Mouse (Mus musculus) lung, embryonic 16.5 days (tissue): ENCODE data around the gene Ttl. TPM values are rescaled to one million over a fixed set of nuclear protein-coding genes. Genes with fewer than 3 reads are reported as not detected.

Experiments
- ATAC-seq: fragments of 200-750 bp; cut with Nextera tagmentation; 2 replicates; pipeline ENCODE4 v1.8.0; 2017; ENCODE audit warnings: low read depth, mild to moderate bottlenecking, moderate library complexity
- H3K27ac ChIP-seq: fragments of 300-500 bp; sonication (generic); 2 replicates; pipeline ENCODE4 v1.5.1; 2014; ENCODE audit warnings: mild to moderate bottlenecking, control low read depth, low read length
- H3K27me3 ChIP-seq: fragments of 300-500 bp; sonication (generic); 2 replicates; pipeline ENCODE4 v1.6.1; 2014; ENCODE audit warnings: low read depth, low read length, mixed read lengths; ENCODE audit not compliant: control insufficient read depth, insufficient read depth
- H3K36me3 ChIP-seq: fragments of 300-500 bp; sonication (generic); 2 replicates; pipeline ENCODE4 v1.6.1; 2014; ENCODE audit warnings: low read length; ENCODE audit not compliant: control insufficient read depth, insufficient read depth
- H3K4me1 ChIP-seq: fragments of 300-500 bp; sonication (generic); replicated peaks from 2 replicates; pipeline ENCODE4 v1.6.1; 2014; ENCODE audit warnings: low read length, mixed read lengths; ENCODE audit not compliant: control insufficient read depth, insufficient read depth
- H3K4me2 ChIP-seq: fragments of 300-500 bp; sonication (generic); 2 replicates; pipeline ENCODE4 v1.6.1; 2014; ENCODE audit warnings: low read depth, low read length, control low read depth
- H3K4me3 ChIP-seq: fragments of 300-500 bp; sonication (generic); 2 replicates; pipeline ENCODE4 v1.5.1; 2014; ENCODE audit warnings: mild to moderate bottlenecking, low read length, control low read depth
- H3K9ac ChIP-seq: fragments of 300-500 bp; sonication (generic); 2 replicates; pipeline ENCODE4 v1.6.1; 2014; ENCODE audit warnings: low read length, control low read depth
- H3K9me3 ChIP-seq: fragments of 300-500 bp; sonication (generic); 2 replicates; pipeline ENCODE4 v1.6.1; 2016; ENCODE audit warnings: low read length; ENCODE audit not compliant: control insufficient read depth
- WGBS: fragments of 180-500 bp; shearing (Covaris S2); extraction: QIAGEN DNeasy Blood & Tissue Kit; methylation state at CpG from one replicate; pipeline ENCODE4 v1.1.7; 2014; 5-methylcytosine and 5-hydroxymethylcytosine counted together
- polyA plus RNA-seq: library from polyadenylated mRNA; unstranded; fragments of >200 nt; fragmentation: Nextera tagmentation; extraction: Ambion mirVana; gene quantifications from 2 replicates; pipeline ENCODE4 v1.2.1, GENCODE M21; 2015

Ttl gene
- polyA plus RNA-seq, 1 experiment from 2014 or later = 11.8 TPM

DNA sequence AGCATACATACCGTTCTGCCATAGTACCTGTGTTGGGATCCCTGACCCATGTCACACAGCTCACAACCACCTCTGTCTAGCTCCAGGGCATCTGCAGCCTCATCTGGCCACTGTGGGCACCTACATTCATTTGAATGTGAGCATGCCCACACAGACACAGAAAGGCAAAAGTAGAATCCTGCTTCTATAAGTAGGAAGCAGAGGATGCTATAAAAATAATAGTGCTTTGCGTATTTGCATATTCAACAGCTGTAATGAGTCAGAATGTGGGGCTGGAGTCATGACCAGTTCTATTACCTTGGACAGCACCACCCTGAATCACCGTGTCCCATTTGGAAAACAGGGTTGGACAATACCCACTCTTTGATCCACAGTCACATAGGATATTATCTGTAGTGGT is 4.6 kb downstream of the Ttl start:
- H3K27me3 ChIP-seq = no peaks in the 10 kb centered on the region
- H3K27ac ChIP-seq = no peak overlapping the region
- no peaks in the 10 kb centered on the region for H3K36me3 ChIP-seq
- WGBS = 84% methylated on average over 3 of the region's 3 CpGs
- no peaks in the 10 kb centered on the region for H3K9me3 ChIP-seq
- no peak overlapping the region for H3K9ac ChIP-seq
- H3K4me1 ChIP-seq = peaks cover 14% of the 10 kb centered on the region
- H3K4me2 ChIP-seq = no peak overlapping the region
- ATAC-seq = no peak
- H3K4me3 ChIP-seq = no peak overlapping the region

DNA sequence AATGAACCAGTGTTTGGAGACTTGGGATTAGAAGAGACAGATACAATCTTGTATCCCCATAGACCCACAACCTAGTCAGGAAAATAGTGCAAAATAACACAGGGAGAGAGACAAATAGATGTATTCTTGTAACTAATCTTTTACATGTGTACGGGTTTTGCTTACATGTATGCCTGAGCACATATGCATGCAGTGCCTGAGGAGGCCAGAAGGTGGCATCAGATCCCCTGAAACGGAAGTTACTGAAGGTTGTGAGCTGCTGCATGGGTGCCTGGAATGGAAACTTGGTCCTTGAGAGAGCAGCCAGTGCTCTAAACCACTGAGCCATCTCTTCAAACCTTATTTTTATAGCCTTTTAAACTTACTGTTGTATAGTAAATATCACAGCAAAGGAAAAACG is 12.6 kb downstream of the Ttl start:
- Histone ChIP-seq H3K4me1 (no peaks in the 10 kb centered on the region), H3K27ac (no peak overlapping the region), H3K4me2 (no peak overlapping the region), H3K27me3 (no peaks in the 10 kb centered on the region), H3K9me3 (no peaks in the 10 kb centered on the region), H3K36me3 (peaks cover 17% of the 10 kb centered on the region), H3K9ac (no peak overlapping the region), H3K4me3 (no peak overlapping the region)
- ATAC-seq = no peak
- 81% methylated on average over 3 of the region's 3 CpGs for WGBS

DNA sequence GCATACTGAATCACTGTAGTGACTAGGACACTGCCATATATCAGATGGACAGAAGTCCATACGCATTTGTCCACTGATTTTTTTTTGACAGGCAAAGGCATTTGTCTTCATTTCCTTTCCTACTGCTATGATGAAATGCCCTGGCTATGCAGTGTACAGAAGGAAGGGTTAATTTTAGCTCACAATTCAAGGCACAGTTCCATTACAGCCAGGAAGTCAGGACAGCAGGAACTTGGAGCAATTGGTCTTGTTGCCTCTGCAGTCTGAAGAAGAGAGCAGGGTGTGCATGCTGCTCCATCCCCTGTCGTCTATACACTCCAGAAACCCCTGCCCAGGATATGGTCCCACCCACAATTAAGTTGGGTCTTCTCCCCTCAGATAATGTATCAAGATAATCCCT is 13.5 kb downstream of the Ttl start:
- Histone ChIP-seq H3K4me2 (no peak overlapping the region), H3K27me3 (no peaks in the 10 kb centered on the region), H3K27ac (peak overlapping the region; percentile 41; the same call in 1 of the 2 replicates), H3K9ac (no peak overlapping the region), H3K36me3 (peaks cover 17% of the 10 kb centered on the region), H3K4me3 (no peak overlapping the region), H3K9me3 (no peaks in the 10 kb centered on the region), H3K4me1 (no peaks in the 10 kb centered on the region)
- ATAC-seq = peak; percentile 67; the same call in 1 of the 2 replicates
- WGBS = 70% methylated on average over 2 of the region's 2 CpGs

DNA sequence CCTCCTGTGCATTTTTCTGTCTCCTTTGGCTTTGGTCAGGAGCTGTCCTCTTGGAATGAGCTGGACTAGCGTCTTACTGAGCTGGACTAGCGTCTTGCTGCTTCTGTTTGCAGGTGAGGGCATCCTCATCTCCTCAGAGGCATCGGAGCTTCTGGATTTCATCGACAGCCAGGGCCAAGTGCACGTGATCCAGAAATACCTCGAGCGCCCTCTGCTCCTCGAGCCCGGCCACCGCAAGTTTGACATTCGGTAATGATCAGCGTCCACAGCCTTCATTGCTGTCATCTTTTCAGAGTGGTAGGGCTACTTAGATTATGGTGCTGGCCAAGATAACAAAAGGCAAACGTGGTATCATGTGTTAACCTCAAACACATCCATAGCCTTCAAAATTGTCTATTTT is 15.4 kb downstream of the Ttl start:
- Histone ChIP-seq H3K27ac (no peak overlapping the region), H3K9ac (no peak overlapping the region), H3K36me3 (peaks cover 23% of the 10 kb centered on the region), H3K4me3 (no peak overlapping the region), H3K27me3 (no peaks in the 10 kb centered on the region), H3K9me3 (no peaks in the 10 kb centered on the region), H3K4me1 (no peaks in the 10 kb centered on the region), H3K4me2 (no peak overlapping the region)
- no peak for ATAC-seq
- WGBS = 62% methylated on average over 13 of the region's 13 CpGs

DNA sequence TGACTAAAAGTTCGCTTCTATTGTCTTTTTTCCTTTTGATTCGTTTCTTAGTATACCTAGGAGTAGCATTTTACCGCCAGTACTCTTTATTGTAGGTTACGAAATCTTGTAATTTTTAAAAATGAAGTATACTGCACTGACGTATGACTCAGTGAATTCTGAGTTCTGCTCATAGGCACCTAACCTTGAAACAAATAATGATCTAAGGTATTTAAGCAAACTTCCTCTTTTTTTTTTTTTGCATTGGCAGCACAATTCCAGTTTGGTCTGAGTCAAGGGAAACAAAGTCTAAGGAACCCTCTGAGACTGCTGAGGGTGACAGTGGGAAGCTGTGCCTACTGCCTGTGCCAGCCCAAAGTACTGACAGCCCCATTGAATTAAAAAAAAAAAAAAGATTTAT is 17.8 kb downstream of the Ttl start:
- WGBS = 91% methylated on average over 5 of the region's 5 CpGs
- no peak overlapping the region for H3K4me2 ChIP-seq
- H3K36me3 ChIP-seq = peaks cover 12% of the 10 kb centered on the region
- no peak for ATAC-seq
- H3K27me3 ChIP-seq = no peaks in the 10 kb centered on the region
- no peak overlapping the region for H3K27ac ChIP-seq
- no peaks in the 10 kb centered on the region for H3K4me1 ChIP-seq
- H3K9ac ChIP-seq = no peak overlapping the region
- H3K4me3 ChIP-seq = no peak overlapping the region
- no peaks in the 10 kb centered on the region for H3K9me3 ChIP-seq

DNA sequence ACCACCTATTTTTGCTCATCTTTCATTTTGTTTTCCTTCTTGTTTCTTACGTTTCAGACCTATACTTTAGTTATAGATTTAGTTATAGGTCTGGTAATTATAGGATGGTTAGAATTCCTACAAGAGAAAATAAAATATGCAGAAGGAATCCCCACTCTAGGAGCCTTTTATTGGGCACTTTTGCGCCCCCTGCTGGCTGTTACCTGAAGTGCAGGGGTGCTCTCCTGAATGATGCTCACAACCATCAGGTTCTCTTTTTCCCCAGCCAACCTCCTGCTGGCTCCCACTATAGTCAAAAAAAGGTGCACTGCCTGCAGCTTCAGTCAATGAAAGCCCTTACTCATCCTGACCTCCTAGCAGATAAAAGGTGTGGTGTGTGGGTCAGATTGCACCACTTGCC is 19.2 kb downstream of the Ttl start:
- no peak overlapping the region for H3K9ac ChIP-seq
- ATAC-seq = no peak
- no peak overlapping the region for H3K27ac ChIP-seq
- peaks cover 15% of the 10 kb centered on the region for H3K36me3 ChIP-seq
- no peaks in the 10 kb centered on the region for H3K9me3 ChIP-seq
- no peaks in the 10 kb centered on the region for H3K27me3 ChIP-seq
- no peak overlapping the region for H3K4me3 ChIP-seq
- WGBS = 43% methylated on average over 2 of the region's 2 CpGs
- H3K4me1 ChIP-seq = no peaks in the 10 kb centered on the region
- no peak overlapping the region for H3K4me2 ChIP-seq

DNA sequence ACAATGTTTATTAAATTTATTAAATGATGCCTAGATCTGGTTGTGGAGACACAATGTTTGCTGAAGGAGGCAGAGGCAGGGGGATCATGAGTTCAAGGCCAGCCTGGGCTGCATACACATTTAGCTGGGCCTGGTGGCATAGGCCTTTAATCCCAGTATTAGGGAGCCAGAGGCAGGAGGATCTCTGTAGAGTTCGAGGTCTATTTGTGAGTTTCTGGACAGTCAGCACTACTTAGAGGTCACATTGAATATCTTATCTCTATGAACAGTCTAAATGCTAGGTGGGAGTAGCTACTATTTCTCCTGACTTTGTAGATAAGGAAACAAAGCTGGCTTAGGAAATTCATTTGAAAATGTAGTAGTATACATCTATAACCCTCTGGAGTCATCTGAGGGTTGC is 21.8 kb downstream of the Ttl start:
- no peaks in the 10 kb centered on the region for H3K27me3 ChIP-seq
- H3K27ac ChIP-seq = no peak overlapping the region
- H3K36me3 ChIP-seq = peaks cover 12% of the 10 kb centered on the region
- H3K4me3 ChIP-seq = no peak overlapping the region
- H3K9me3 ChIP-seq = no peaks in the 10 kb centered on the region
- no peak for ATAC-seq
- H3K9ac ChIP-seq = no peak overlapping the region
- no peaks in the 10 kb centered on the region for H3K4me1 ChIP-seq
- no peak overlapping the region for H3K4me2 ChIP-seq
- WGBS = 89% methylated on average over 1 of the region's 1 CpGs

DNA sequence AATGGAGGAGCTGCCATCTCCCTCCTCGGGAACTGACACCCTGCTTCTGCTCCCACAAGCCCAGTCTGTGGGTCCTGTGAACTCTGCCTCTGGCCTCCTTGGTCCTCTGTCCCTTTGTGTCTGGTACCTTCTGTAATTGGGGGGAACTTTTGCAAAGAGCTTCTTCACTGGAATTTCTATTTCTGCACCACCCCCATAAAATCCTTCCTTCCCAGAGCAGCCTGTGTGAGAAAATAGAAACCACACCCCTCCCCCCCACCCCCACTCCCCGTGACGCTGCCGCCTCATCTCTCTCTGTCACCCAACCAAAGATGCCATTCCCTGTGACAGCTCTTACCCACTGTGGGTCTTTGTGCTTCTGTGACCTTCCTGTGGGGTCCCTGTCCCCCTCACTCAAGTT is 24.6 kb downstream of the Ttl start:
- ATAC-seq = no peak
- WGBS = 61% methylated on average over 4 of the region's 4 CpGs
- H3K36me3 ChIP-seq = peaks cover 15% of the 10 kb centered on the region
- no peak overlapping the region for H3K4me3 ChIP-seq
- no peaks in the 10 kb centered on the region for H3K9me3 ChIP-seq
- H3K4me1 ChIP-seq = no peaks in the 10 kb centered on the region
- no peak overlapping the region for H3K4me2 ChIP-seq
- no peak overlapping the region for H3K9ac ChIP-seq
- H3K27me3 ChIP-seq = no peaks in the 10 kb centered on the region
- no peak overlapping the region for H3K27ac ChIP-seq

DNA sequence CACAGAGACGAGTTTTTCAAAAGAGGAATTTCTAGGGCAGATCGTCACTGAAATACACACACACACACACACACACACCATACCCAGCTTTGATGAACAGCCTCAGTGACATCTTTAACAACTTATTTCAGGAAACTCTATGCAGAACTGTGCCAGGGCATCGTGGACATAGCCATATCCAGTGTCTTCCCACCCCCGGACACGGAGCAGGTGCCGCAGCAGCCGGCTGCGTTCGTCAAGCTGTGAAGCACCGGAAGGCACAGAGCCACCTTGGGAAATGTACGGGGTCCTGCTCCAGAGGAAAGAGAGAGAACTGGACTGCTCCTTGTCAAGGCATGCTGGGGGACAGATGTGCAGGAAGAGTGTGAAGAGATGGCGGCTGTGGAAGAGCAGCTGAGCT is 27.1 kb downstream of the Ttl start:
- H3K9ac ChIP-seq = no peak overlapping the region
- H3K9me3 ChIP-seq = no peaks in the 10 kb centered on the region
- H3K4me1 ChIP-seq = no peaks in the 10 kb centered on the region
- no peak overlapping the region for H3K4me3 ChIP-seq
- no peak overlapping the region for H3K27ac ChIP-seq
- H3K27me3 ChIP-seq = no peaks in the 10 kb centered on the region
- H3K36me3 ChIP-seq = peaks cover 12% of the 10 kb centered on the region
- WGBS = 88% methylated on average over 12 of the region's 12 CpGs
- no peak overlapping the region for H3K4me2 ChIP-seq
- ATAC-seq = no peak
